Mouse (Mus musculus) kidney, adult 10 weeks (tissue): Measurements from ENCODE around the gene Retreg1. TPM values are rescaled to one million over a fixed set of nuclear protein-coding genes. Genes with fewer than 3 reads are reported as not detected.

Source experiments
- polyA plus RNA-seq: library from polyadenylated mRNA; stranded (reverse); fragments of 350-450 nt; fragmentation: Illumina TruSeq; extraction: RNeasy Lipid Tissue Mini Kit (QIAGEN cat#74804); gene quantifications from one replicate; pipeline ENCODE4 v1.2.3, GENCODE M21; 2014; ENCODE audit warnings: low read depth, low replicate concordance

Gene Retreg1
- 357 TPM for polyA plus RNA-seq

GRCm38 (mm10) chr15:25843086-25843991, at the start of gene Retreg1:
Gene Retreg1 (plus strand): TSS chr15:25843180.

GRCm38 (mm10) chr15:25984067-25984733, 141.2 kb downstream of the Retreg1 start, which contains the start of gene Zfp622:
Gene Zfp622 (plus strand): TSS chr15:25984366.

Other genes with a start within 250 kb of the Retreg1 start
- gene Myo10, start 220.7 kb upstream of the Retreg1 start, polyA plus RNA-seq, result 30.0 TPM
- 9.8 TPM for gene Zfp622, start 141.2 kb downstream of the Retreg1 start, polyA plus RNA-seq